Mouse (Mus musculus): ENCODE results near the gene Tjp3.

The Tjp3 gene

DNA sequence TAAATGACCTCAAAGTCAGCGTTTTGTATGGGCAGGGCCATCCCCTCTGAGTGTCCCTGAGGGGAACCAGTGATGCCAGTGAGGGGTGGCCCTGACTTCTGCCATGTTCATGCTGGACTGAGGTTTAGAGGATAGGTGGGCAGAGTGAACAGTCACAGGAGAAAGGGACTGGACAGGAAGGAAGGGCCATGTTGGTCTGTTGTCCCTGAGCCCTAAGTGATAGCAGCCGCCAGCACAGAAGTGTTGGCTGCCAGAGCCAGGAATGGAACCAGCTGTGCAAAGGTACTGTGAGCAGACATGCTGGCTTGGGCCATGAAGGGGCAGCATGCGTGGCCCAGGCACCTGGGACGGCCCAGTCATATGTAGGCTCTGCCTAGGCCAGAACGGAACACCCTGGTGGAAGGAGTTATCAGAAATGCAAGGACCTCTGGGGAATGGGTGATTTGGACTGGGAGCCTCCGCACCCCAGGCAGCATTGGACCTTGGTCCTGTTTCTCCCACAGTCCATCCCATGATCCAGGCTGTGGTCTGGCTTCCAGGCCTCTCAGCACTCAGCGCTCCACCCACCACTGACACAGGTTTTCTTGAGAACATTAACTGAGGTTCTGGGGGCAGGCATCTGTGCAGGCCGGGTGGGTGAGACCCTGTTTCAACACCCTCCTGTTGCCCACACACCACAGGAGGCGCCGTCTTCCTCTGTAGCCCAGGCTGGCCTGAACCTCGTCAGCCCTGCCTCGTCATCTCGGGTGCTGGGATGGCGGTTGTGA lies 8.4 kb upstream of the Tjp3 start:
- no peak for DNase-seq (ENCODE audit: extremely low spot score, low read depth, low spot score)

DNA sequence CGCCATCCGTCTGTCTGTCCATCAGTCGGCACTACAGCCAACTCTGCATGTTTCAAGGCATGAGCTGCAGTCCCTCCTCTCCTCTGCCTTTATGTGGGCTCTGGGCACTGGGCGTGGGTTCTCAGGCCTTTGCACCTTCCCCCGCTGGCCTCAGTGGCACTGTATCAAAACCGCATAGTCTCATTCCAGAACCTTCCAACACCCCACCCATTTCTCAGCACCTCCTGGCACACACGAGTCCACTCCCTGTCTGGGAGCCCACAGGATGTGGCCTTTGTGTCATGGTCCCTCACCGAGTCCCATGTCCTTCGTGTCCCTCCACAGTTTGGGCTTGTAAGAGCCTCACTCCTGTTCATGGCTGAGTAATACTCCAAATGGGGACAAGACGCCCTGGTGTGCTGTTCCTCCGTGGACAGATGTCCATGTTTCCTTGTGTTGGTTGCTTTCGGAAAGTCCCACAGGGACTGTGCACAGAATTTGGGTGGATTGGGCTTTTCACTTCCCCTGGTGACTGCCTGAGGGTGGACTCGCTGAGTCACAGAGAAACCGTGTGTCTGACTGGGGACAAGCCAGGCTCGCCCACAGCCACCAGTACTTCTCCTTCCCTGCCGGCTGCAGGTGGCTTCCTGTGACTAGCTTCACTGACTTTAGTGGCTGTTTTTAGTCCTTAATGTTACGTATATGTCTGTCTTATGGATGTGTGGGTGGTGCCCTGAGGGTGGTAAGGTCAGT lies 7.2 kb upstream of the Tjp3 start:
- DNase-seq (ENCODE audit: extremely low spot score, low read depth, low spot score), result no peak

DNA sequence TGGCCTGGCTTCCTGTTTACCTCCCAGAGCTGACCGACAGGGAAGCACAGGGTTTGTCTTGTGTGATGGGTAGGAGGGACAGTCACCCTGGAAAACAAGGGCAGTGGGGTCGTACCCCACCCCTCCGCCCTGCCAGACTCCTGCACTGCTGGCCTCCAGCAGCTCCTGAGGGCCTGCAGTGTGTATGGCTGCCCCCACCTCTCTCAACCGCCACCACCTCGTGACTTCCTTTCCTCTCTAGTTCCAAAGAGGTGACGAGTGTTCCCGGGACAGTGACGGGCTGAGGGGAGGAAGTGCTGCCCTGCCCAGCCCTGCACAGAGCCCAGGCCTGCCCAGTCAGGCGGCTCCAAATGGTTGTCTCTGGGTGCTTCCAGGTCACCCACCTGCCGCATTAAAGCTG lies 6.5 kb upstream of the Tjp3 start:
- DNase-seq (ENCODE audit: extremely low spot score, low read depth, low spot score), result no peak

DNA sequence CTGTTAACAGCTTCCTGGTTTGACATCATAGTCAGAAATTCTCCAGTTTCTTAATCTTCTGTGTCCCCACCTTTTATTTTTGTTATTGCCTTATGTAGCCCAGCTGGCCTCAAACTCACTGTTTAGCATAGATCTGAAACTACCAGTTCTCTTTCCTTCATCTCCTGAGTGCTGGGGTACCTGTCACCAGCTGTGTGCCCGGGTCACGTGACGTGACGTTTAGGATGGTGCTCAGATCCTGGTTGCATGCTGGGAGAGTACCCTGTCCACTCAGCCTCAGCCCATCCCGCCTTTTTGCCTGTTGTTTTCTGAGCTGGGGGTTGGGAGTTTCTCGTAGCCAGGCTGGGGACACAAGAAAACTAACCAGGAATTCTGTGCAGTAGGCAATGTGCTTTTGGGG lies 5.9 kb upstream of the Tjp3 start:
- DNase-seq (ENCODE audit: extremely low spot score, low read depth, low spot score), result no peak

DNA sequence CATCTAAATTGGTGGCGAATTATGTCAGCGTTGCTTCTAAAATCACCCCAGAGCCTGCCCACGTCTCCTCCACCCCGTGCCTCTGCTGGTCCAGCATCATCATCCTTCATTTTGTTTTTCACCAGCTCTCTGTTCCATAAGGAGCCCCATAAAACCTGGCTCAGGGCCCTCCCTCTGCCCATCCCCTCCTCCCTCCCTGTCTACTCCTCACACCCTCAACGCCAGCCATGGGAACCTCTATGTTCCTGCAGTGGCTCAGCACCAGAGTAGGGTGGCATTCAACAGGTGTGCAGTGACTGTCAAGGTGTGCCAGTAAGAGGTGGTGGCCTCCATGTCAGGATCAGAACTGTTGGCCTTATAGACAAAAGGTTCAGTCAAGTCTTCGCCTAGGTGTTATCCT lies 3.8 kb upstream of the Tjp3 start:
- DNase-seq (ENCODE audit: extremely low spot score, low read depth, low spot score), result no peak

DNA sequence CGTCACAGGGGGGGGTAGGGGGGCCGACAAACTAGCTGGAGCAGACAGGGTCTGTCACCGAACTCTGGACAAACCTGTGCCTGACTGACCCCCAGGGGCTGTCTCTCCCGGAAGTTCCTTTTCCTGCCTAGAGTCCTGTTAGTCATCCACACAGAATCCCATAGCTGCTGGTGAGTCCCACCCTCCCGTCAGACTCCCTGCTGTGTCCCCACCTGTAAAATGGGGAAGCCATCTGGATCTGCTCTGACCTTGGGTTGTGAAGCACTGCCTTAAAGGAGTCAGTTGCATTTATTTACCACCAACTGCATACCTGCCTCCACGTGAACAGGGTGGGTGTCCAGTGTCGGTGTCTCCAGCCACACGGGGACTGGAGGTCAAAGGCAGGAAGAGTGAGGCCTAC lies 3.1 kb upstream of the Tjp3 start:
- DNase-seq (ENCODE audit: extremely low spot score, low read depth, low spot score), result no peak

DNA sequence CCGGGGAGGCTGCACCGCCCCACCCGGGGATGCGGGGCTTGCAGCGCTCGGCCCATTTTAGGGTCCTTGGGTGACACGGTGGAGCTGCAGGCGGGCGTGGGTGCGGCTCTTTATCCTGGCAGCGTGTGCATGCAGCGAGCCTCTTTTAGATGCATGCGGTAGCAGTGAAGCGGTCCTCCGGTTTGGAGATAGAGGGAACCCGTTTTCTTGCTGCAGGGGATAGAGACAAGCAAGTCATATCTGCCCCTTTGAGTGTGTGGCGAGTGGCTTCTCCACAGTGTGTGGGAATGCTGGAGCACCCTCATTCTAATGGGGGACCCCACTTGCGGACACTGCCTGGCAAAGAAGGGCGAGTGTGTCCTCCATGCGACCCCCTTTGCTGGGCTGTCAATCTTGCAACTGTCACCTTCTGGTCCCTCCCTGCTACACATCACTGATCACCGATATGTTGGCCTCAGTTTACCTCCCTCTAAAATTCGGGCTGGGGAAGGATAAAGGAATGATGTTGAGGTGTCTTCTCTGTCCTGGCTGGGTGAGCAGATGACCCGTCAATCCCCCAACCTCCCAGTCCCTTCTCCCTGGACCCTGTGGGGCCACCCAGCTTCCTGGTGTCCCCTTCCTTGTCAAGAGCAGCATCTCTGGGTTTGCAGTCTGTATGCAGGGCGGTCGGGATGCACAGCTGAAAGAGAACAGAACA lies 2.1 kb upstream of the Tjp3 start:
- no peak for DNase-seq (ENCODE audit: extremely low spot score, low read depth, low spot score)

DNA sequence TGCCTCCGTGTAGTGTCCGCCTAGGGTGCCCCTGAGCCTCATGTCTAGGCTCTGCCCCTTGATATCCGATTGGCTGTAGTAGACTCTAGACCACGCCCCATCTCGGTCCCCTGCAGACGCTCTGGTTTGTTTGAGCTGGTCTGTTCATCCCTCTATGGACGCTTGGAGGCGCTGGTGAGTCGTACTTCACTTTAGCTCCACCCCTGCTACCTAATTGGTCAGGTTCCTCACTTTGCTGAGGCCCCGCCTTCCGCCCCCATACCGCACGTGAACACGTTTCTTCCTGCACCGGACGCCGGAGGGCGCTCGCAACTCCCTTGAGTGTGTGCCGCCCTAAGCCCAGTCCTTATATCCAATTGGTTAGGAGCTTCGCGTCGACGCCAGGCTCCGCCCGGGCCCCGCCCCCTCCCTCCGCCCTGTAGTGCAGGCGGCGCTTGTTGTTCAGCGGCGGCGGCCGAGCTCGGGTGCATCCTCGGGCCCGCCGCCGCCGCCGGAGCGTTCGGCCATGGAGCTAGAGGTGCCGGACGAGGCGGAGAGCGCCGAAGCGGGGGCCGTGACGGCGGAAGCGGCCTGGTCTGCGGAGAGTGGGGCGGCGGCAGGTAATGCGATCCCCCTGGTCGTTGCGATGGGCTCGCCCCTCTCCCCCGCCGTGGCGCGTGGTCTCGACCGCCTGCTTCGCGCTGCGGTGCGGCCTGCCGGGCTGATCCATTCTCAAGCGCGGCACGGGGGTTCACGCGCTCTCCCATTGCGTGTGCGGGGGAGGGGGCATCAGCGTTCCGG lies 1.4 kb upstream of the Tjp3 start, which contains the start of gene Pip5k1c:
TSS of gene Pip5k1c (plus strand) at position 410 of the 780 bp plus-strand sequence.
- DNase-seq (ENCODE audit: extremely low spot score, low read depth, low spot score), result peak; percentile 99

DNA sequence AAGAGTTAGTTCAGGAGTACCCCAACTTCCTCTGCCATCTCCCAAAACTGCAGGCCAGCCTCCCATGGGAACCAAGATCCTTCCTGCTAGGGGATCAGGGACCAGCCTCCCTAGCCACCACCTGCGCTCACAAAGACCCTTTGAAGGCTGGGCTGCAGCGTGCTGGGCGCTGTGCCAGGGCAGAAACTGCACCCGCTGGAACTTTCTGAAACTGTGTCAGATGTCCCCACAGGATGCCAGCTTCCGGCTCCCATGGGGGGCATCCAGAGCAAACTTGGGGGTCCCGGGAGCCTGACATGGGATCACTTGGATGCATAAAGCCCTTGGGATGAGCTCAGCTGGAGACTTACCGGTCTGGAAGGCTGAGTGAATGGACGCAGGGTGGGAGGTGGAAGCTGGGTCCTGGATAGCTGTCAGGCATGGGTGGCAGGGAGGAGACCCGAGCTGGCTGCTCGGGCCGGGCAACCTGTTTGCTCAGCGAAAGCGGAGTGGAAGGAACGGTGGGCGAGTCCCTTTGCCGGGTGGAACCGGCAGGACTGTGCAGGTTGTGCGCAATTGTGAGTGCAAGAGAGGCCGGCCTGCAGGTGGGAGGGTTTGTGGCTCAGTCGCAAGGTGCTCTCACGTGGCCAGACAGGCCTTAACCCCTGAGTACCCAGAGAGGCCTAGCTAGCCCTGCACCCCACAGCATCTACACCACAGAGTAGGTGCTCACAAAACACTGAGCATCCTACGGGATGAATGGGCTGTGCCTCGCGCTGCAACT lies 502 bp downstream of the Tjp3 start:
- DNase-seq (ENCODE audit: extremely low spot score, low read depth, low spot score), result no peak

DNA sequence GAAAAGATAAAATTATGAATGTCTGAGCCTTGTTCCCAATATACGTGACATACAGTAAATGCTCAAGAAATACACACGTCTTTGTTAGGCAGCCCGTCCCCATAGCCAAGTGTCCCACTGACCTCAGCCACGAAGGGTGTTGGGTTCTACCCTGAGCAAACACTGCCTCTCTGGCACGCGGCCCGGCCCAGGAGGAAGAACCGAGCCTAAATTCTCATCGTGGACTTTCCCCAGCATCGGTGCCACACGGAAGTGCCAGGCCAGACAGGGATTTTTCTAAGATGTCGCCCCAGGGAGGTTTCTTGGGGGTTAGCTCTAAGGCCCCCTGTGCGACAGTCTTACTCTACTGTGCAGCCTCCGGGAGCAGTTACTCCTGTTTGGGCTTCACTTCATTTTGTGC lies 1.6 kb downstream of the Tjp3 start:
- DNase-seq (ENCODE audit: extremely low spot score, low read depth, low spot score), result no peak

DNA sequence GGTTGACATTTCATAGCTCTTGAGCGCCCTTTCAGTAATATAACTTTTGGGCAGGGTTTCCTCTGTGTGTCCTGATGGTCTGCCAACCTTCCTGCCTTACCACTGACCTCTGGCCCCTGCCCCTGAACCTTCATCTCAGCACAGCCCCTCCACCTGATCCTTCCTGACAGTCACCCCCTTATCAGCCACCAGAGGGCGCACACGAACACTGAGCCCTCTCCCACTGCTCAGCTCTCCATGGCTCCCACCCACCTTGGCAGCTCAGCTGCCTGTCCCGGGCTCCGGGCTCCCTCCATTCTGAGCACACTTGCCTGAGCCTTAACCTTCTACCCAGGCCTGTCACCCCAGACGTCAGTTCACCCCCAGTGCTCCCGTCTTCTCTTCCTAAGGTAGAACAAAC lies 2.1 kb downstream of the Tjp3 start:
- DNase-seq (ENCODE audit: extremely low spot score, low read depth, low spot score), result no peak

DNA sequence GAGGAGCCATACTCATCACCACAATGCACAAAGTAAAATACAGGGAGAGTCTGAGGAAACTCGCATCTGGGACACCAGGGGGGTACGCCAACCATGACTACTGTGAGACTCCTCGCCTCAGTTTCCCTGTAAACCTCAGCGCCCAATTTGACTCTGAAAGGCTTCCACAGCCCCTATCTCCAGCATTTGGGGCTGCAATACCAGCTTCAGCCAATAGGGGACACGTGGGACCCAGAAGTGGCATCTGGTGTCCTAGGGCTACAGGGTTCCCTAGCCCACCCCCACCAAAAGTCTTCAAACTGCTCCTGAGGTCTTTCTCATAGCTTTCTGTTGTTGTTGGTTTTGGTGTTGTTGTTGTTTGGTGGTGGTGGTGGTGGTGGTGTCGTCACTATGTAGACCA lies 2.8 kb downstream of the Tjp3 start:
- DNase-seq (ENCODE audit: extremely low spot score, low read depth, low spot score), result no peak

DNA sequence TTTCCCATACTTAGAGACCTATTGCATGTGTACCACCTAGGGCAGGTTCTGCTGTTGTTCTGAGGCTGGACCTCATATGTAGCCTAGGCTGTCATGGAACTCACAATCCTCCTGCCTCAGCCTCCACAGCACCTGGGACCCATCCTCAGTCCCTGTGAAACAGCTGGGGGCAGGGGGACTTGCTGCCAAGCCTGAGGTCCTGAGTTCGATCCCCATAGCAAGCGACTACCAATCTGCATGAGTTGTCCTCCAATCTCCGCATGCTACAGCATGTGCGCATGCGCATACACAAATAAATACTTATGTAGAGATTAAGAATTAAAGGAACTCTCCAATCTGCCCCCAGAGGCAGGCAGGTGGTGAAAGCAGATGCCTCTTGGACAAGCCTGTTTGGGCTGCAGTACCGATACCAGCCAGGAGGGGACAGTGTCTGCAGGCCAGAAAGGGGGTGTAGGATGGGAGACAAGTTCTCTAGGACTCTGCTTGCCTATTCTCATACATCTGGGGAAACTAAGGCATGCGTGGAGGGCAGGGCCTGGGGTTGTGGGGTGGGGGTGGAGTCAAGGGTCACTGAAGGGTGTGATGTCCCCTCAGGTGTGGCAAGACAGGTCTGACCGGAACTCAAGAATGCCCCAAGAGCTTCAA lies 3.7 kb downstream of the Tjp3 start:
- DNase-seq (ENCODE audit: extremely low spot score, low read depth, low spot score), result no peak

DNA sequence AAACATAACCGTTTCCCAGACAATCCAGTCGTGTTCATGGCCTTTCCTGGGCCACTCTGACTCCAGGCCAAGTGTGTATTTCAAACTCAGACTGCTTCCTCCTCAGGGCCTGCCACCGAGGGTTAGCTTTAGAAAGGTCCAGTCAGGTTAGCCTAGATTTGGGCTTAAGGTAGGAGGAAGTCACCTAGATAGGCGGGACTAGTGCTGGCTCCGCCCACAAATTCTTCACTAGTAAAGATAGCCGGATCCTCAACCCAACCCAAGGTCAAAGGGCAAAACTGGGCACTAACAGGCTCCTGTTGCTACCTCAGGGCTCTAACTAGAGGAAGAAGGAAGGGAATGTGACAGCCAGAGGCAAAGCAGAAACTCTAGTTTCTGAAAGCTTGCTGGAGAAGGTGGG lies 4.8 kb downstream of the Tjp3 start:
- no peak for DNase-seq (ENCODE audit: extremely low spot score, low read depth, low spot score)

DNA sequence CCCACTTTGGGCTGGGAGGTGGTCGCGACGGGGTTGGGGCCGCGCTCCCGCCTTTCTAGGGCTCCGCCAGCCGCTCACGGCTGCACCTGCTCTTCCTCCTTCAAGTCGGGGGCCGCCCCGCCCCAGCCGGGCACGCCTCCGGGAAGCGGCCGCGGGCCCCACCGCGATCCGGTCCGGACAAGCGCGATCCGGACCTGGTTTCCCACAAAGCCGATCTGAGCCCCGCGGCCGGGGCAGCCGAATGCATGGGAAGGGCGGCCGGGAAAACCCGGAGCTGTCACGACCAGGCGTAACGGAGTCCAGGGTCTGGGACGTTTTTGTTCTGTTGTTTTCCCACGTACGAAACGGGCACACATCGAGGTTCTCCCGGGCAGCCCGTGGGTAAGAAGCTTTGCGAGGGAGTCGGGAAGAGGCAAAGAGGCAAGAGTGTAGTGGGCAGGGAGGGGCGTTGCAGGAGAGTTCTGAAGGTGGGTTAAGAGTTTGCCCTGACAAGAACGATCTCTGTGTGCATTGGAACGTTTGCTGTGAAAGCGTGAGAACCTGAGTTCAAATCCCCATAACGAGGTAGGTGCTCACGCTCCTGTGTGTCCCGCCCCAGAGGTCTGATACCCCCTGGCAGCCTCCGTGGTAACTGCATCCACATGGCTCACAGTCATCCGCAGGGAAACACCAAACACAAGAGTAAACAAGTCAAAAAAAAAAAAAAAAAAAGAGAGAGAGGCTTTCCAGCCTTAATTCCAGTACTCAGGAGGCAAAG lies 5.5 kb downstream of the Tjp3 start:
- DNase-seq (ENCODE audit: extremely low spot score, low read depth, low spot score), result peak; percentile 60

DNA sequence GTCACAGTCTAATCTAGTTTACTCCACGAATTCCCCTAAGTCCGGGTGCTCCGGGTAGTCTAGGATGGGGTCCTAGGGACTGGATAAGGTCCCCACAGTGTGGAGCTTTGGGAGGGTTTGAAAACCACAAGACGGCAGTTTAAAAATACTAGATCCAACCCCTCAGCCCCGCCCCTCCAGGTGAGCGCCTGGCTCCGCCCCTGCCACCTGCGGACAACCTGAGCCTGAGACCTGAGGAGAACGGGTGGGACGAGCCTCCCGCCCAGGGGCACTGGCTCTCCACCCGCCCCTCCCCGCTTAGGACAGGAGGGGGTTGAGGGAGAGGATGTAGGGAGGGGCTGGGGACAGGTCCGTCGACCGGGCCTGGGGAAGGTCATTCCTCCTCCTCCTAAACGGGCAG lies 6.7 kb downstream of the Tjp3 start:
- DNase-seq (ENCODE audit: extremely low spot score, low read depth, low spot score), result no peak

DNA sequence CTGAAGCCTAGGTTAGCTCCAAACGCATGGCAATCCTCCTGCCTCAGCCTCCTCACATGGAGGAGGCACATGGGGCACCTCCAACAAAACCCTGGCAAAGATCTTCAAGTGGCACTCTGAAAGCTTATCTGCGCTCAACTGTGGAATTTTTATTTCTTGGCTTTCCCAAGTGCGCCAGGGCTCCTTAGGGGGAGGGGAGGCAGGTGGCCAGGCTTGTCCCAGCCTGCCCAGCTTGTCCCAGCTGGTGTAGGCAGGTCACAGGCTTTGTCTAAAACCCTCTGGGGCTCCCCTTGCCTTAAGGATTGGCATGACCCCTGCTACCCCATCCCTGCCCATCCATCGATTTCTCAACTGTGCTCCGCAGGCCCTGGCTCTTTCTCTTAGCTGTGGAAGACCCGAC lies 7.2 kb downstream of the Tjp3 start:
- DNase-seq (ENCODE audit: extremely low spot score, low read depth, low spot score), result no peak

DNA sequence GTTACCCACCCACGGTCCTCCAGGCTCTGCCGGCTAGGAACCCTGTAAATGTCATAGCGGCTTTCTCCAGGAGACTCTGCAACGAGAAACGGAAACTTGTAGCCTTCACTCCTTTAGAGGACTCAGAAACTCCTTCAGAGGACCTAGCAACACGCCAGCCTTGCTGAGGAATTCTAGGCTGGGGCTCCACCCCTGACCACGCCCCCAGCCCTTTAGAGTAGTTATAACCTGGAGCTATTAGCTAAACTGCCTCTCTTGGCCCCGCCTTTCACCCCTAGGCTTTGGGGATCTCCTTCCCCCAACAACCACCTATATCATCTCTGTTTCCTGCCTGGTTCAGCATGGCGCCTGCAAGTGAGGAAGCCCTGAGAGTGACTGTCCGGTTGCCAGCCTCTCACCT lies 11.9 kb downstream of the Tjp3 start:
- no peak for DNase-seq (ENCODE audit: extremely low spot score, low read depth, low spot score)

DNA sequence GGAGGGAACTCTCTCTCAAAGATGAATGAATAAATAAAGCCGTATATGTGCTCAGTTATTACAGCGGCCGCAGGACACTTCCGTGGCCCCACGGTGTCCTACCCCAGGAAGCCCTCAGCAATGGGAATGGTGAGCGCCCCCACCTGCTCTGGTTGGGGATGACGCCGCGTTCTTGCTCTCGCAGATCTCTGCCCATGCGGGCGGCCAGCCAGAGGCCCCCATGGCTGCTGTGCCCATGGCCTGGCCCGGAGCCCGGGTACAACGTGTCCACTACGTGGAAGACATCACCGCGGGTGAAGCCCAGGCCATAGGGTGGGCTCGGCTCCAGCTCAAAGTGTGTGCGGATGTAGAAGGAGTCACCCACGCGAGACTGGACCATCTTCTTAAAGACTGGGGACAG lies 13.7 kb downstream of the Tjp3 start:
- DNase-seq (ENCODE audit: extremely low spot score, low read depth, low spot score), result no peak
